Mouse (Mus musculus) 3134 (cell line): ENCODE results near the gene Ttc28.

Source experiments
- DNase-seq: peaks from one replicate; pipeline ENCODE4 v3.0.0-alpha.2; 2011; ENCODE audit warnings: low spot score; ENCODE audit not compliant: insufficient read length; ENCODE audit errors: extremely low read depth

Gene Ttc28

DNA sequence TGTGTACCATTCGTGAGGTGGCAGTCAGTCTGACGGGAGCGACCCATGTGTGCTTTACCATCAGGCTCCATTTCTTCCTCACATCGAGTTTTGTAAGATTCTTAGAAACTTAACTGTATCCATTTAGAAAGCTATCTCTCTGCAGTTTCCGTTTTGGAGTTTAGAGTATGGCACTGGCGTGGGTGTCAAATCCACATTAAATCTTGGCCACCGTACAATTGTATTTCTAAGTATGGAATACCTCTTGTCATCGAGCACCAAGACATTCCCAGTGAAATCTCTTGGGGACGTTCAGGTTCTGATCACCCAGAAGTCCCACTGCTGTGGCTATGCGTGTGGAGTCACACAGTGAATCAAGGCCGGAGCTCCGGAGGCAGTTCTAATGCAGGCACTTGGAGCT is 276.3 kb downstream of the Ttc28 start:
- DNase-seq = no peak

DNA sequence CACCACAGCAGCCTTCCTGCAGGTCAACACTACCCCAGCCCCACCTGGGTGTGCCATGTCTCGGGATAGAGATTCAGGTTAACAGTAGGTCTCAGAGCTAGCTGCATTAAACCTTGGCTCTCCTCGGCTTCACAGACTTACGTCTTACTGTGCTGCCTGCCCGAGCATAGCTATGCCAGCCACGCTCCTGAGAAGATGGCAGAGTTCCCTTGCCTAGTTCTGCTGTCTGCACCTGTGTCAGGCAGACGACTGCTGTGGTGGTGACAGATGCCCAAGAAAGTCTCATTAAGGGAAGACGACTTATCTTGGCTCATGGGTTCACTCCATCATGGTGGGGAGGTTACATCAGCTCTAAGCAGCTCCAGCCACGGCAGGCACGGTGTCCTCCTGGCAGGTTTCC is 278.7 kb downstream of the Ttc28 start:
- DNase-seq = no peak

DNA sequence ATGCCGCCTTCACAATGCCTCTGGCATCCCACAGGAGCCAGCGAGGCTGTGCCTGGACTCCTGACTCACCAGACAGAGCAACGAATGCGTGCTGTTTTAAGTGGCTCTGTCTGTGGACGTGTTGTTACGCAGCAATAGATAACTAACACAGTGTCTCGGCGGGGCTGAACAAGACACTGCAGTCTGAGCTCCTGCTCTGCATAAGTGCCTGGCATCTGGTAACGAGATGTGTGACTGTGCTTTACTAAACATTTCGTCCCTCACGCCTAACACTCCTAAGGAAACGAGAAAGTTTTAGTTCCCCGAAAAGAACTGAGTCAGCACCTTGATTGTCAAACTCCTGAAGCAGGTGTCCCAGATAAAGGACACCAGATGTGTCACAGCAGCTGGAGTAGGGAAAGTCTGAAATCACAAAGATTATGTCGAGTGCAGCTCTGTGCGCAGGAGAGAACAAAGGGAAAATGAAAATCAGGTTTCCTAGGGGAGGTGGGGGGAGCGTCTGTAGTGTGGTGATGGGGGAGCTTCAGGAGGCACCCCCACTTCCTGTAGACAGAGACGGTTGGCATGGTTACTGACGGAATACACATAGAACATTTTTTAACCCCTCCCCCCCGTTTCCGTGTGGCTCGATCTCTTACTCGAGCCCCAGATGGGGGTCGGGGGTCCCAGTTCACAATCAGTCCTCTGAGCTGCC is 280.2 kb downstream of the Ttc28 start:
- no peak for DNase-seq

DNA sequence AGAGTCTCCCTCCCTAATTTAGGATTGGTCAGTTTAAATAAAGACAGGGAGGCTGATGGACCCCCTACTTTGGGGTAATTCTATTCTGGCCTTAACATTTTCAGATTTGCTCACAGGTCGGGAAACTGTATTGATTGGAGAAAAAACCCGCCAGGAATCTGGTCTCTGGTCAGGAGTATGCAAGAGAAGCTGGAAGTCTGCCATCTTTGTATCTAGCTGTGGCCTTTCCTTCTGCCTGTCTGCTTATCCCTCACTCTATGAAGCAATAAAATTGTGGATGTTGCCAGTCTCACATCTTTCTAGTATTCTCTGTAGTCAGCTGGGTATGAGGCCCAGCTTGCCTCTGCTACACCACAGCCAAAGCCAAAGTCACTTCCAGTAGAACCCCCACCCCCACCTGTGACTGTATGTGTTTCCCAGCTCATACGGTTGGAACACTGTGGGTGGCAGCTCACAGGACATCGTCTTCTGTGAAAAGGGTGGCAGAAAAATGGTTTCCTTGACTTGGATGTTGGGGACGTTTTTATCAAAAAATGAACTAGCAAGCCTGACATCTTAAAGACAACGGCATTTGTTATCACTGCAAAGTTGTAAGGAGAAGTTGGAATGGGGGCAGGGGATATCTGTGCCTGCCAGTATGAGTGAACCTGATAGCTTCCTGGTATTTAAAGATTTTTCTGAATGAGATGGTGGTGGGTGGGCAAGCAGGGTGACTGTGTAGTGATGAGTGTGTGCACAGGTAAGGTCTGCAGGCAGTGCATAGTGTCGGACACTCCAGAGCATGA is 281.7 kb downstream of the Ttc28 start:
- DNase-seq = no peak

DNA sequence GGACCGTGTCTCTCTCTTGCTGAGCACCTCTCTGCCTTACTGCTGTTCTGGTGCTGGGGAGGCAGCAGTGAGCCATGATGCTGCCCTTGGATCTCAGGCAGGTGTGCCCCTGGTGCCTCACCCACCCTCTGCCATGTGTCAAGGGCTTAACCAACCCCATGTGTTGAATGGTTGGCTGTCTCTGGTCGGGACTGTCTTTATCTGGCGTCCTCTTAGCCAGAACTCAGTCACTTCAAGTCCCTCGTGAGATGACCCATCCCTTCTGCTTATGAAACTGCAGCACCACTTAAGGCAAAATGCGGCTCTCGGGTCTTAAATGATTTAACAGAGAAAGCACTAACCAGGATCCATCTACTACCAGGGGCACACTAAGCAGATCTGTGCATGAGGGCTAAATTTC is 283.3 kb downstream of the Ttc28 start:
- DNase-seq = no peak

DNA sequence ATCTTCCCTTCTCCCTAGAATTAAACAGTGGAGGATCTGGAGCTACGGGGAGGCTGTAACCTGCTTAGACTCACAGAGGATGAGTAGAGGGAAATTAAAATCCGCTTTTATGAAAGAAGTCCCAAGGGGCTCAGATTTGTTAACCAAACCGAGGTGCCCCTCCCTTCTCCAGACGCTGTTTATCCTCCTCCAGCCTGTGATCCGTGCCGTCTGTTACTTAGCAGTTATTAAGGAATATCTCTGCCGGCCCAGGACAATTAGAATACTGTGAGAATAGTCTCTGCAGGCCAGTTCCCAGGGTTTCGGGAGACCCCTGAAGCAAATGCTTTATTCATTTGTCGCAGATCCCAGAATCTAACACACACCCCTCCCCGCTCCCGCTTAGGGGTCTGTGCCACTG is 283.8 kb downstream of the Ttc28 start:
- DNase-seq = no peak

DNA sequence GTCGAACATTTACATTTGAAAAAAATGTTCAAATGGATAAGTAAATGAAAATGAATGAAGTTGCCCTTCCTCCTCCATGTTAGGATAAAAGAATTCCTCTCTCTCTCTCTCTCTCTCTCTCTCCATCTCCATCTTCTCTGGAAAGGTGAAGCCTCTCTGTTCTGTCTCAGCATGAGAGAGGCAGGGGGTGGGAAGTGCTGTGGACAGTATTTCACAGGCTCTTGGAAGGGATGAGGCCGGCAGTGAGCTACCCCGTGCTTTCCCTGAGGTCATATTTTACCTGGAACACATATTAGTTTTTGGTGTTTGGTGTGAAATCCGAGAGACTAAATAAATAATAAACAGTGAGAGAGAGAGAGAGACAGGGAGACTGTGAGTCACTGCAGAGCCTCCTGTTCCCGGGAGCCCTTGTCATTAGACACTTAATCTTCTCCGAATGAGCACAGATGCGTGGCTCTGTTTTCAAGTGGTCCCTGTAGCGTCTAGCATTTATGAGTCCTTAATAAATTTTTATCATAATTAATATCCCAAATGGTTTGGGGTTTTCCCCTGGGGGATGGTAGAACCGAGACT is 284.8 kb downstream of the Ttc28 start:
- DNase-seq = no peak

DNA sequence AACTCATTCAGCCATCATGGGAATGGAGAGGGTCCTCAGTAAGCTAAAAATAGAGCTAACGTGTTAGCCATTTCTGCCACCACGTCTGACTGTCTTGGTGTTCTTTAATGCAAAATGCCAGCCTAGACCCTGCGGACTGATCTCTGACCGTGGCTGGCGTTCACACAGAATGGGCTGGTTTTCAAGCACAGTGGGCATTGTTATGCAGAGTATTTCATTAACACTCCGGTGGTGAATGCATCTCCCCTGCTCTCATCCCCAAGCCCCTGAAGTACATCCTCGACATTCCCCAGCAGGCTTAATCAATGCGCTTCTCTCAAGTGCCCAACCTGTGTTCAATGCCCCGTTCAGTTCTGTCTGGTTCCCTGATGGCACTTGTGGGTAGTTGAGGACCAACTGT is 290.8 kb downstream of the Ttc28 start:
- DNase-seq = no peak

DNA sequence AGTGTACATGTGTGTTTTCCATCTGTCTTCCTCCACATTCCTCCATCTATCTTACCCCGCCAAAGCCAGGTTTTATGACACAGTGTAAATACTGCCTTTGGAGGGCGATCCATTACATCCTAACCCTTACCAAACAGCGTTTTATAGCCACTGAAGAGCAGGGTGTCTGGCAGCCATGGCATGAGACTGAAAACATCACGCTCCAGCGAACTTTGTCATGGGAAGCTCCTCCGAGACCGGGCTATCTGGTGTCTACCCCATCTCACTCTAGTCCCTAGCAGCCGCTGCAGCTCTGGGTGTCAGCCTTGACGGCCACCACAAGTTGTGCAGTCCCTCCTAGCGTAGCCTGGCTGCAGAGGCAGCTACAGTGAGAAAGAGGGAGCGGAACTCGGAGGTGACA is 295.8 kb downstream of the Ttc28 start:
- DNase-seq = no peak

DNA sequence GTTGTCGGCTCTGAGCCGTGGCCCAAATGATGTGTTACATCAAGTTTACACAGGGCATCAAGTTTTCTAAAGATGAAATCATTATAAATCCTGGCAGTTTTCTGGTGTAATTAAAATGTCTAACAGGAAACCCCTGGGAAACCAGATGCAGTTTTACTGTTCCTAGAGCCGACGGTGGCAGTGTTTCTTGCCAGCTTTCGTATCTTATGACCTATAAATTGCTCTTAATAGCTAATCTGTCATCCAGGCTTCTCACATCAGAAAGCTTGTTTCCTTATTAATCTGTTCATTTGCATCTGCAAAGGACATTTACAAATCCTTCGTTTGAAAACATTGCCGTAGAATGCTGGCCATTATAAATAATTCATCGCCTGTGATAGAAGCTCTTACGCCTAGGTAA is 296.2 kb downstream of the Ttc28 start:
- DNase-seq = no peak

DNA sequence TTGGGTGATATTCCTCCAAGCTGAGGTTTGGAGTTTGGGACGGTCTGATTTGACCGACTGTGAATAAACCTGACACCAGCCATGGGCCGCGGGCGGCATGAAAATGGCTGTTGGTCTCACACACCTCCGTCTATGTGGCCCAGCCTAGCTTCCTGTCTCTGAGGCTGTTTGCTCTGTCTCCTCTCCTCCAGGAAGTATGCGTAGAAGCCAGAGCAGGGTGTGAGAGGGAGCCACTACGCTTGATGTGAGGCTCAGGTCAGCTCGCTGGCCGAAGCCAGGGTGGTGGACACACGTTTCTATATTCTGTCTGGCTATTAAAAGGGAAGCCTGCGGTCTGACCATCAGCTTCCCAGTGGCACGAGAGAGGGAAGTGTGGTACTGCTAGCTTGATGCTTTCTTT is 296.8 kb downstream of the Ttc28 start:
- no peak for DNase-seq

DNA sequence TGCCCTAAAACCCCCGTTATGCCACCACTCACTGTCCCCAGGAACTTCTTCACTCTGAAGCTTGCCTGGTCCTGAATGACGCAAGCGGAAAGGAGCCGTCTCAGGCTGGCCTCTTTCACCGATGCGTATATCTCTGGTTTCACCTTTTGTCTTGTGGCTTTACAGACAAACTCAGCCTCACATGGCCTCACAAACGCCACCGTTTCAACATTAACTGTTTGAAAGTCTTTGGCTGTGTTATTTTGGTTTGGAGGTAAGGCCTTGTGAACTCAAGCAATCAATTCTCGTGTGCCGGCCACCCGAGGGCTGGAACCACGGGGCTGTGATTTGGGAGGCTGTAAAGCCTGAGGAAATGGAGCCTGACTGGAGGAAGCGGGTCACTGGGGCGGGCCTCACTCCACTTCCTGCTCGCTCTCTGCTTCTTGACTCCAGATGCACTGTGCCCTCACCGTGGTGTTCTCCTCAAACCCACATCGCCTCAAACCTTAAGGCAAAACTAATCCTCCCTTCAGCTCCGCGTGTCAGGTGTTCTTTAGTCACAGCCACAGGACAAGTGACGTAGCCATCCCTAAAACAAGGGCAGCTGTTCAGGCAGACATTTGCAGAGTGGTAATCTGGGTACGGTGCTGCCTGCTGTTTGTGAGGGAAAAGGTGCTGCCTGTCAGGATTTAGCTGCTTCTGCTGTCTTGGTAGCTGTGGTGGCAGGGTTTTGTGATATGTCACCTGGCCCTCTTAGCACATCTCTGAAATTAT is 298.9 kb downstream of the Ttc28 start:
- no peak for DNase-seq

DNA sequence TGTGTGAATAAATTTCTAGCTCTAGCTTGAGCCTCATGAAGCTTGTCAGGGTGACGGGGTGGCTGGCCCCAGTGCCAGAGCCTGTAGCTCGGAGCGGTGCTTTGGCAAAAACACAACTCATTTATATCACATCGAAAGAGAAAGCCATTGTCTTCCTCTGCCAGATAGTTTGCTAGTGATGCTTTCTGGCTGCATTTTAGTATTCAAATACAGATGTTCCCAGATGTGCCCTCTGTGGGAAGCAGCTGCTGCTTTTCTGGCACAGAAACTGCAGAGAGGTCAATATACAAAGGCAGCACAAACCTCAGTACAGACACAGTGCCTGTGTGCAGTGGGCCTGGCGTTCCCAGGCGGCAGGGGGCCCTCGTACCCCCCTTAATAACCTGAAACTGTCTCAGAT is 300.0 kb downstream of the Ttc28 start:
- DNase-seq = no peak

DNA sequence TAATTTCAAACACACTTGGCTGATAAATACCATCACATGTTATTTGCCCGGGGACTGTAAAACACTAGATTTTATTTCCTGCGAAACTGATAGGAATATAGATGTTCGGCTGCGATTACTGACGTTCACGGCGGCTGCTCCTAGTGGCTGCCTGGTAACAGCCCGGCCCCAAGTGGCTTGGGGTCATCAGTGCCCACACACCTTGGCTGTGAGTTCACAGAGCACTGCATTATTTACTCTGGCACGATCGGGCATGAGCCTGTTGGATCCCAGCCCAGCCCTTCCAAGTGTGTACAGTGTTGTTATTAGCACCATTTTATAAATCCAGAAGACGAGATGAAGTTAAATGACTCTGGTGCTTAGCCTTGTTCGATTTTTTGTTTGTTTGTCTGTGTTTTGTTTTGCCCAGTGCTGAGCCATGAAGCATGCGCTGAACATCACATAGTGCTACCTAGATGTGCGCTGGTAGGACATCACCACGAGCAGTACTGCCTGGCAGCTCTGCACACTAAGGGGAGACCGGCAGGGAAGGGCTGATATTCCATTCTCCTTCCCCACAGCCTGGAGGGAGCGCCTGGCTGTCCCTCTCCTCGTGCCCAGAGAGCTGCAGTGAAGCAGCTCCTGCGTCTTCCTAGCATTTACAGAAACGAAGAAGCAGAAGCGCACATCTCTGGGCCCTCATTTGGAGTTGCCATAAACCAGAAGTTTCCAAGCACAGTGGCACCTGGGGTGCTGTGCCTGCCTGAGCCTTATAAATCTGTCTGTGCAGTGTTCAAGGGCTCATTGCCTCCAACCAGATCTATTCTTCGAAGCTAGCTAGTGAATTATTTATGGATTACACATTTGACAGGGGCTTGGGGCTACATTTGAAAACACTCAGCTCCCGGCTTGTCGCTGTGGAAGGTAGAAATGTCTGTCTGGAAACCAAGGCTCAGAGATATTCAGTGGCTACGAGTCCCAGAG is 300.8 kb downstream of the Ttc28 start:
- DNase-seq = no peak

DNA sequence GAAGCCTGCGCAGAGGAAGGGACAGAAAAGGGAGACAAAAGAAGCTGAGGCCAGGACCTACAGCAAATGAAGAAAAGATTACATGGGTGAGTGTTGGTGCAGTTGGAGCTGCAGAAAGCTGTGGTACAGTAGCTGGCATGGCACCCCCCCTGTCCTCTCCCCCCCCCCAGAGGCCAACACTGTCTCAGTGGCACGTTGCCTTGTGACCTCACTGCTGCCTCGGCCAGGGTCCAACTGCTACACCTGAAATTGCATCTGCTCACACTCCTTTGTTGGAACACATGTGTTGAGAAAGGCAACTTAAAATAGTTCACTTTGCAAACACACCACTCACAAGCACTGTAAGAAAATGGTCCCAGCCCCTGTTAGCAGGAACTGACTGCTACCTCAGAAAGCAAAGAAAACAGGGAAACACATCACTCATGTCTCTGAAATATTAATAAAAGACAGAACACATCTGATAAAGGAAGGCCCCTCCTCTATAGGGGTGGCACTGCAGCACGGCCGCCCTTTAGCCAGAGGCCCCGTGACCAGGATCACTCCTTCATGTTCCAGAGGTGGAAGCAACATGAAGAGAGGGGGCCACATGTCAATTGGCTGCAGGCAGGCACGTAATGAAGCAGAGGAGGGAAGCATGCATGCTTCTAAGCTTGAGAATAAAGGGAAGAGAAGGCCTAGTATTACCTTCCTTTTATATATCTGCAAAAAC is 301.8 kb downstream of the Ttc28 start:
- DNase-seq = no peak

DNA sequence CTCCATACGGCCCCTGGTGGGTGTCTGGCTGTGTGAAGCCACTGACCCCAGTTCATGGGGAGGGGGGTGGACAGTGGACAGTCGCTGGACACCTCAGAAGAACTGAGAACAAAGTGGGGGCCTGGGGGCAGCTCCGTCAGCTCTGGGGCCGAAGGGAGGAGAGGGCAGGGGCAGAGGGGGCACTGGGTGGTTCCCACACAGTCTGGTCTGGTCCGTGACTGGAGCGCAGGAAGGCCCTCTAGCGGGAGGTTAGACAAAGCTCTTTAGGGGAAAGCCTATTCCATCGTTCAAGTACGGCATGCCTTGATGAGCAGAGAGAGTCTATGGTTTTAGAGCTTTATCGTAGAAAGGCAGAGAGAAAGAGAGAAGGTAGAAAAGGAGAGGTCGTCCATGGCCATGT is 307.0 kb downstream of the Ttc28 start:
- DNase-seq = no peak

DNA sequence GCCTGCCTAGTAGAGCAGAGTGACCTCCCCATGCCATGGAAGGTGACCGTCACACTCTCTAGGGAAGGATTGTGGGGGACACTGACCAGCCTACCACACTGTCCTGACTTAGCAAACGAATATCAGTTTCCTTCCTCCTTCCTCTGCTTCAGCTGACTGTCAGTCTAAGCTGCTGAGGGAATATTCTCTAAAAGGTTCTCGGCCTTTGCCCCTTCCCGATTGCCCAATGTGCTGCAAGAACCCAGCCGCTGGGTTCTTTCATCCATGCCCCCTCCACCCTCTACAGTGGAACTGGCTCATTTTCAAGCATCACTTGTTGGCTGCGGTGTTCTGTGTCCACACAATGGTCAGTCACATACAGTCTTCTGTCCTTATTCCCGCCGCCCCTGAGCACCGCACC is 312.4 kb downstream of the Ttc28 start:
- no peak for DNase-seq

DNA sequence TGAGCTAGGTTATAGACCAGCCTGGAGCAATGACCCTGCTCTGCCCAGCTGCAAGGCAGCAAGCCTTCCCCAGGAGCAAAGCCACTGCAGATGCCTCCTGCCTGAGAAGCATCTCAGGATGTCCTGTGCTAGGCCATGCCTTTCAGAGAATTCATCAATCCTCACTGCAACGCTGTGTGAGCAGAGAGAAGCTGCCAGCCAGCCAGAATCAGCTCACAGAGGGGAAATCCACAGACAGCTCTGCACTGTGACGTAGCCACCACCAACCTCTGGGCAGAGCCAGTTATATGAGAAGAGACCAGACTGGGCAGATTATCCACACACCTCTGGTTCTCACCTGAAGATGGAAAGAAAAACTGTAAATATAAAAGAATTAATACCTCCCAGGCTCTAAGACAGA is 315.2 kb downstream of the Ttc28 start:
- DNase-seq = no peak
